Mouse (Mus musculus): ENCODE measurements around the gene Stxbp1.

GRCm38 (mm10) chr2:32845572-32846100 lies 1.4 kb downstream of the Stxbp1 start:
- no peak for TF ChIP-seq CTCF (IDR thresholded peaks at IDR 0.05; ENCODE audit: insufficient read depth, low read depth, low read length)
- TF ChIP-seq POLR2A (IDR thresholded peaks at IDR 0.05; ENCODE audit: insufficient read depth, low read depth, low read length) = no peak
